Mouse (Mus musculus) heart, postnatal 36 days (tissue): ENCODE measurements around the gene Gm4952. TPM values are rescaled to one million over a fixed set of nuclear protein-coding genes. Genes with fewer than 3 reads are reported as not detected.

Experiments
- DNase-seq, 2 experiments: peaks; one replicate each; pipeline ENCODE4 v3.0.0; 2021 to 2022
- intact Hi-C: fragments of 180-260 bp; cut with DNase I; formaldehyde crosslinking; loops from one replicate; pipeline ENCODE4 v1.15.1; 2025
- total RNA-seq, 2 experiments: library from RNA; stranded (reverse); gene quantifications; 2 replicates each; pipeline ENCODE4 v1.2.3; 2021

Gene Gm4952
- not detected for total RNA-seq

DNA sequence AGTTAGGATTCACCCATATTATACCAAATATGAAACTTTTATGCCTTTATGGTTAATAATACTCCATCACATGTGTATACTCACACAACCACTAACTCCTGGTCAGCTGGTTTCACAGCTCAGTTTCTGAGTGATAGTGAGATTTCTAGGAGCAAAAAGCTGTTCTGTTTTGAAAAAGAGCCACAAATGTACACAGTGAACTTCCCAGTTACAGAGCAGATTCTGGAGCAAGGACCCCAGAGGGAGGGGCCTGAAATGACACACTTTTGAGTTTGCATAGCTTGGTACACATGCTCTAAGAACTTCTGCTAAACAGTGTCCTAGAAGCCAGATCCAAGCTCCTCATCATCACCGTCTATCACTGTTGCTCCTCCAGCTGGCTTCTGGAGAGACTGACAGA is at the start of gene Gm4952:
Gm4952 (plus strand) TSS at position 301 of the 400 bp plus-strand sequence.
- no peak for DNase-seq
- intact Hi-C loops = loop anchor here (5.0 to 10.0 kb wide), 2 partner anchors 198 to 585 kb away; partner anchors contain the start of genes Lpxn and Zfp91

GRCm38 (mm10) chr19:12550005-12550942 is 49.5 kb upstream of the Gm4952 start:
- no peak for DNase-seq
- intact Hi-C loops = no loop called here

DNA sequence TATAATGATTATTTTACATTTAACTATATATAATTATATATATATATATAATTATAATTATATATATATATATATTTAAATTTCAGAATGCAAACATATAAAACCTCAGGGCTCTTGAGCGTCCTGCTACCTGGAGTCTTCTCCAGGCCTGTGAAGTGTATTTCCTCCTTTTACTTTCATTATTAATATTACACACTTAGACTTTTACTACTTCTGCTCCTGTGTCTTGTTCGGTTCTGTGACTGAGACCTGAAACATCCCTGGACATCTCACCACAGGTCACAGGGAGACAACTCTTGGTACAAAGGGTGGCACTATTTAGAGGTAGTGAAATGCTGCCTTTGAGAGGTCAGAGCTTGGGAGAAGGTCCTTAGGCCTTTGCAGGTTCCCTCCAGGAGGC is 43.5 kb upstream of the Gm4952 start:
- no peak for DNase-seq
- intact Hi-C loops = no loop called here

DNA sequence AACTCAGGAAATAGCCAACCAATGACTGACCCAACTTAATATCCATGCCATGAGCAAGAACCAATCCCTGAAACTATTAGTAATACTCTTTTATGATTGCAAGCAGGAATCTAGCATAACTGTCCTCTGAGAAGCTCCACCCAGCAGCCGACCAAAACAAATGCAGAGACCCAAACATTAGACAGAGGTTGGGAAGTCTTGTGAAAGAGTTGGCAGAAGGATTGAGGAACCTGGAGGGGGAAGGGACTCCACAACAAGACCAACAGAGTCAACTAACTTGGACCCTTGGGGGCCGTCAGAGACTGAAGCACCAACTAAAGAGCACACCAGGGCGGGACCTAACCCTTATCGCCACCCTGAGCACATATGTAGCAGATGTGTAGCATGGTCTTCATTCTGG is 41.6 kb upstream of the Gm4952 start:
- intact Hi-C loops = no loop called here
- DNase-seq = no peak

DNA sequence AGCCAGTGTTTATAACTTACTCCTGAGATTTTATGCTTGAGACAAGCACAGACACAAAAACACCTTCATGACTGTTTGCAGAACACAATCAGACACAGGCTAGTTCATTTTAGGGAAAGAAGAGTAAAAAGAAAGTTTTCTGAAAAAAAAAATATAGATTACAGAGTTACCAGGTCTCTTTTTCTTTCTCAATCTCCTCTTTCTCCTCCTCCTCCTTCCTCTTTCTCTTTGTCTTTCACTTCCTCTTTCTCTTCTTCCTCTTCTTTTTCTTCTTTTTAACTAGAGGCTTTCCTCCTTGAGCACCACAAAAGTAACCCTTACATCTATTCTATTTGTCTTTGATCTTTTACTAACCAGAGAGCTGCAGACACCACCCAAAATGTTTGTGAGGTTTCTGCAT is 35.6 kb upstream of the Gm4952 start:
- intact Hi-C loops = no loop called here
- no peak for DNase-seq

DNA sequence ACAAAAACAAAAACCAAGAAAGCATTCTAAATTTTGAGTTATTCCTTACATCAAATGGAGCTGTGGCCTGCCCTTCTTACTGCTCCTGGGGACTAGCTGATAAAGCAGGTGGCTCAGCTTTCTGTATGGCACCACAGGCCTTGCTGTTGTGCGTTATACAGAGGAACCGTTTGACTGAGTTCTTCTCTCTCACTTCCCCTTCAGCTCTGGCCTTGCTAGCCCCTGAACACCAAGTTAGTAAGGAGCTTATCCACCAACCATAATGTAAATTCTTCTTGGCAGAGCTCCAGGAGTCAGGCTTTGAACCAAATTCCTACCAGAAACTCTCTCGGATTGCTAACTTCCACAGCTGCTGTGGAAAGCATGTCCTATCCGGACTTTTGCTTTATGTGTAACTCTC is 32.8 kb upstream of the Gm4952 start:
- DNase-seq = no peak
- intact Hi-C loops = no loop called here

GRCm38 (mm10) chr19:12570866-12571265 is 28.9 kb upstream of the Gm4952 start:
- DNase-seq = no peak
- intact Hi-C loops = no loop called here

GRCm38 (mm10) chr19:12571687-12572086 is 28.1 kb upstream of the Gm4952 start:
- intact Hi-C loops = no loop called here

GRCm38 (mm10) chr19:12572614-12573265 is 27.0 kb upstream of the Gm4952 start:
- intact Hi-C loops = no loop called here
- DNase-seq = no peak

More at GRCm38 (mm10) chr19:12571687-12572086, 28.1 kb upstream of the Gm4952 start:
- no peak for DNase-seq

GRCm38 (mm10) chr19:12573266-12574011 is 26.3 kb upstream of the Gm4952 start:
- peak; percentile 90 to 91 for DNase-seq
- intact Hi-C loops = loop anchor here (2.0 kb wide), 1 partner anchor 15 kb away; no protein-coding TSS in a partner anchor

- DNase-seq = peak; percentile 43 to 48
- intact Hi-C loops = loop anchor here (2.0 kb wide), 1 partner anchor 15 kb away; no protein-coding TSS in a partner anchor
Measured at GRCm38 (mm10) chr19:12574012-12574407, 25.8 kb upstream of the Gm4952 start.

GRCm38 (mm10) chr19:12575107-12575506 is 24.7 kb upstream of the Gm4952 start:
- peak; percentile 27 to 42 for DNase-seq
- intact Hi-C loops = loop anchor here (2.0 kb wide), 1 partner anchor 14 kb away; no protein-coding TSS in a partner anchor

DNA sequence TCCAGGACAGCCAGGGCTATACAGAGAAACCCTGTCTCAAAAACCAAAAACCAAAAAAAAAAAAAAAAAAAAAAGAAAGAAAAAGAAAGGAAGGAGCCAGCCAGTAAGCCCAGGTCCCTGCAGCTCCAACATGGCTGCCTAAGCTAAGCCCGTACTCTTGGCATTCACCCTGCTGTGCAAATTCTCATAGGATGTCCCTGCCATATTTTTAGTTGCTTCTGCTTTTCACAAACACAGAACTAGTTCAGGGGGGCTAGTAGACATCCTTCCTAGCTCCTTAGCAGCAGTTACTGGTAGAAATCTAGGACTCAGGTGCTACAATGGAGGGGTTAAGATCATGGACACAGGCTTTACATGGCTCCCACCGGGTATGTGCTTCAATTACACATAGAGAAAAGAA is 24.3 kb upstream of the Gm4952 start:
- no peak for DNase-seq
- intact Hi-C loops = loop anchor here (2.0 kb wide), 1 partner anchor 13 kb away; no protein-coding TSS in a partner anchor

GRCm38 (mm10) chr19:12576639-12577038 is 23.1 kb upstream of the Gm4952 start:
- intact Hi-C loops = no loop called here
- DNase-seq = no peak

GRCm38 (mm10) chr19:12585310-12585709 is 14.5 kb upstream of the Gm4952 start:
- intact Hi-C loops = no loop called here
- no peak for DNase-seq

DNA sequence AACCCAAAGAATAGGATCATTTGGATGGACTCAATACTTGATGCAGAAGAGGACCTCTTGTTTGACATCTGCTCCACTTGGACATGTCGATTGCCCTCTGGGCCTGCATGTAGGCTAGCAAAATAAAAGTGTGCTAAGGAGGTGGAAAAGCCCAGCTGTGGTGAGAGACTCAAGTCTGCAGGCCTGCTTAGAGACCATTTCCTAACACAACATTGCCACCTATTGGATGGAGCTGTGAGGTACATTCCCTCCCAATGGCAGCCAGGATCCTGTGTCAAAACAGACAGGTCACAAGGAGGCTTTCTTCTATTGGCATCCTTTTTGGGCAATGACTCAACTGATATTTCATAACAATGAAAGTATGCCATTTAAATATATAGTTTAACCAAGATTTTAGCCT is 7.9 kb upstream of the Gm4952 start:
- intact Hi-C loops = loop anchor here (1.0 to 10.0 kb wide), 5 partner anchors 43 to 577 kb away; no protein-coding TSS in a partner anchor
- DNase-seq = peak; percentile 64 to 71

DNA sequence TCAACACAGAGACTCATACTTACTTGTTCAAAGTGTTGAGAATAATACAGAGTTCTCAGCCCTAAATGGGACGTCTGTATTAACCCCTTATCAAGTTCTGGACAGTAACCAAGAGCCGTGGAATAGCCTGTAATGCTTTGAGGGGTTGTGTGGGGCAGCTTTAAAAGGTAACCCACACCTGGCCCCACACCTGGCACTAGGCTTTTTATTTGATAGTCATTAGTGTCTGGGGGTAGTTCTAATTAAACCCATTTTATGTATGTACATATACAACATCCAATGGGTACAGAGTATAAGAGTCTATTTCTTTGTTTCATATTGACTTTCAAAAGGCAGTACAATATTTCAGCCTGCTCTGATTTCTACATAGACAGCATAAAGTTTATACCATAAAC is 4.6 kb upstream of the Gm4952 start:
- DNase-seq = no peak
- intact Hi-C loops = loop anchor here (5.0 to 10.0 kb wide), 2 partner anchors 202 to 580 kb away; partner anchors contain the start of genes Lpxn and Zfp91

DNA sequence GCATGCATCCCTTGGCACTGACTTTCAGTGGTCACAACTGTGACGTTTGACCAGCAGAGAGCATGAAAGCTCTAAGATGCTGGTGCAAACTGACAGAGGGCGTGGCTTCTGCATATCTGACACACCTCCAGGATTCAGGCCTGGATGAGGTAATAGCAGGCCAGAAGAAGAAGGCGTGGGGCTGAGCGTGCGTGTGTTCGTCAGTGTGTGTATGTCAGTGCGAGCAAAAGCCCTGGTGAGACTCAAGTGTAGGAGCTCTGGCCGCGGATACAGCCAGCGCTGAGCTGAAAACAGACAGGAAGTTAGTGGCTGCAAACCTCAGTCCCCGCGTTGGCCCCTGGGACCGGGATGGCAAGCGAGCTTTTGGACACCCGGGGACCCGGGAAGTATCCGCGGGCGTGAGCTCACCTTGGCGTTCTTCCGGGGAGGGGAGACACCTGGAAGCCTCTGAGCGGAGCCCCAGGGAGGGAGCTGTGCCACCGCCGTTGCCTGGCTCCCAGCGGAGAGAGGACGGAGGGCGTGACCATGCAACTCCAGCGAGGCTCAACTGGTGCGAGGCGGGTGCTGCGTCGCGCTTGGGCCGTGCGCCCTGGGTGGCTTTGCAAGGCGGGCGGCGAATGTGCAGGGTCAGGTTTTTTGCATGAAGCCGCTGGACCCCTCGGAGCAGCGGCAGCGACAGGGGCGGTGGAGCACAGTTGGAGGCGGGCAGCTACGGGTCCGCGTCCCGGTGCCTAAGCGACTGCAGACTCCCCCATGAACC is 4.1 kb upstream of the Gm4952 start:
- intact Hi-C loops = loop anchor here (5.0 to 10.0 kb wide), 2 partner anchors 202 to 581 kb away; partner anchors contain the start of genes Lpxn and Zfp91
- DNase-seq = peak; percentile 37 to 49

DNA sequence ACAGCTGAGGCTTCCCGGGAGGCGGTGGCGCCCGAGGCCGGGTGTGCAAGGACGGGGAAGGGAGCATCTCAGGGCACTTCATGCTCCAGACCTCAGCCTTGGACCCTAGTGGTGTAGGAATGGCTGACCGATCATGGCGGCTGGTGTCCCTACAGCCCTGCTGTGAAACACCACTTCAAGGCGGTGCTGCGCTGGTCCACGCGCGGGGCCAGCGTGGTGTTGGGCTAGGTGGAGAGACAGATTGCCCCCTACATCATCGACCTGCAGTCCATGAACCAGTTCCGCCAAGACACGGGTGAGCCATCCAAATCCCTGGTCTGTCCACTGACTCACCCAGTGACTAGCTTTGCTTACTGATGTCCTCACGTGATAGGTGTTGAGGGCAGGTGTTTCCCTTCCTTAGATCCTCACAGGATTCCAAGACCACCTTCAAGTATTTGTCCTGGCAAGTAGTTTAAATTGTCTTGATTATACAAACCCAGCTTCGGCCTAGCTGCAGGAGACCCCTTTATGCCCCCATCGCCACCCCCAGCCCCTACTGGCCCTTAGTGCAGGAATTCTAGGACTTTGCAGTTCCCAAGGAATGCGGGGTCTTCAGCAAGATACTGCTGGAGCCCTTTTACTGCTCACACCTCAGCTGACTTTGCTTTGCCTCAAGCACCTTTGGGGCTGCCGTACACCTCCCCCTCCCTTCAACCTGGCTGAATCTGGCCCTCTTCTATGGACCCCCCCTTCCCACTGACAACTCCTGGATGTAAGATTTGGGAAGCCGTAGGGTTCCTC is 3.3 kb upstream of the Gm4952 start:
- intact Hi-C loops = loop anchor here (5.0 to 10.0 kb wide), 2 partner anchors 201 to 582 kb away; partner anchors contain the start of genes Lpxn and Zfp91
- DNase-seq = no peak
